Mouse (Mus musculus) embryonic facial prominence, embryonic 10.5 days (tissue): Measurements from ENCODE around the gene Nudt2. TPM values are rescaled to one million over a fixed set of nuclear protein-coding genes. Genes with fewer than 3 reads are reported as not detected.
"Not testable (repeated sequence)": the region's sequence is repeated elsewhere in the genome, so short reads cannot be mapped to it uniquely, and the experiment has no call there.

ENCODE experiments used
- DNase-seq: peaks from one replicate; pipeline ENCODE4 v3.0.0-alpha.2; 2017; ENCODE audit warnings: low spot score
- H3K27ac ChIP-seq: fragments of 300-500 bp; sonication (generic); replicated peaks from 2 replicates; pipeline ENCODE4 v1.5.1; 2016; ENCODE audit warnings: mild to moderate bottlenecking
- H3K27me3 ChIP-seq: fragments of 300-500 bp; sonication (generic); replicated peaks from 2 replicates; pipeline ENCODE4 v1.6.1; 2016; ENCODE audit warnings: low read depth, mild to moderate bottlenecking; ENCODE audit not compliant: poor library complexity, severe bottlenecking
- H3K36me3 ChIP-seq: fragments of 300-500 bp; sonication (generic); replicated peaks from 2 replicates; pipeline ENCODE4 v1.6.1; 2016; ENCODE audit warnings: mild to moderate bottlenecking, moderate library complexity
- H3K4me1 ChIP-seq: fragments of 300-500 bp; sonication (generic); 2 replicates; pipeline ENCODE4 v1.6.1; 2016
- H3K4me3 ChIP-seq: fragments of 300-500 bp; sonication (generic); 2 replicates; pipeline ENCODE4 v1.5.1; 2016; ENCODE audit warnings: mild to moderate bottlenecking, moderate library complexity
- H3K9me3 ChIP-seq: fragments of 300-500 bp; sonication (generic); 2 replicates; pipeline ENCODE4 v1.6.1; 2016; ENCODE audit warnings: mild to moderate bottlenecking
- WGBS: fragments of 180-500 bp; shearing (Covaris S2); methylation state at CpG from one replicate; pipeline ENCODE4 v1.1.7; 2016; 5-methylcytosine and 5-hydroxymethylcytosine counted together
- polyA plus RNA-seq: library from polyadenylated mRNA; unstranded; fragments of >200 nt; fragmentation: Nextera tagmentation; extraction: Ambion mirVana; gene quantifications from 2 replicates; pipeline ENCODE4 v1.2.1, GENCODE M21; 2016

Gene Nudt2
- 55.4 and 61.4 TPM in 2 replicates for polyA plus RNA-seq

- Histone ChIP-seq H3K4me1 (peaks cover 33% of the 10 kb centered on the region), H3K4me3 (peak within 1 kb of the TSS; percentile 75), H3K36me3 (peaks cover 29% of the 10 kb centered on the region), H3K27me3 (no peaks in the 10 kb centered on the region), H3K27ac (peak within 1 kb of the TSS; percentile 89), H3K9me3 (0 out of 2 replicates have a peak, but pooled peaks cover 2% of the 10 kb centered on the region)
- WGBS: under 1% methylated on average over 70 of the region's 70 CpGs
- peak; percentile 98 for DNase-seq
These were observed at the start of gene Nudt2, which contains the start of gene Kif24 for GRCm38 (mm10) chr4:41464345-41465286. TSS of gene Nudt2 (plus strand) at chr4:41465151. TSS of gene Kif24 (minus strand) at chr4:41464887.

GRCm38 (mm10) chr4:41416966-41417365 is 48.0 kb upstream of the Nudt2 start:
- H3K9me3 ChIP-seq: no peaks in the 10 kb centered on the region
- peaks cover 14% of the 10 kb centered on the region for H3K36me3 ChIP-seq
- no peak overlapping the region for H3K4me3 ChIP-seq
- no peaks in the 10 kb centered on the region for H3K27me3 ChIP-seq
- no peaks in the 10 kb centered on the region for H3K4me1 ChIP-seq
- no peak overlapping the region for H3K27ac ChIP-seq
- DNase-seq: no peak

GRCm38 (mm10) chr4:41438931-41439330 is 26.0 kb upstream of the Nudt2 start:
- Histone ChIP-seq H3K4me1 (no peaks in the 10 kb centered on the region), H3K36me3 (peaks cover 24% of the 10 kb centered on the region), H3K9me3 (no peaks in the 10 kb centered on the region), H3K4me3 (no peak overlapping the region), H3K27me3 (no peaks in the 10 kb centered on the region), H3K27ac (no peak overlapping the region)
- 86% methylated on average over 5 of the region's 5 CpGs for WGBS
- no peak for DNase-seq

DNA sequence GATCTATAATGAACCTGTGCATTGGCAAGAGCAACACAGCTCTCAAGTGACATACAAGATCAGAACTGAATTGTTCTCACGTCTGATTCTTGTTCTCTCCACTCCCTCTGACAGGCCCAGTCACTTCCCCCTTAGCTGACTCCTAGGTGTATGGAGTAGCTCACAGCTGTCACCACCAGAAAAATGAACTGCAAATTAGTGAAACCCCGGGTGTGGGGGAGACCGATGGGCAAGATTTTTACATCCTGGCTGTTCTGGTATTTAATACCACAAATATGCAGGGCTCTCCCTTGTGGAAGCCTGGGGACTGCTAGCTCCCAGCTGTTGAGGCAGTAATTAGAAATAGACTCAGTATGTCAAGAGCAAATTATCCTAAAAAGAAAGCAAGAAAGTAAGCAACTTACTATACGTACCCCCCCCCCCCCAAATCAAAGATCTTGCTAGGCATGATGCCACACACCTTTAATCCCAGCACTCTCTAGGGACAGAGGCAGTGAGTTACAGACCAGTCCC is 22.1 kb upstream of the Nudt2 start:
- Histone ChIP-seq H3K36me3 (peaks cover 40% of the 10 kb centered on the region), H3K27ac (no peak overlapping the region), H3K27me3 (no peaks in the 10 kb centered on the region), H3K4me3 (no peak overlapping the region), H3K4me1 (no peaks in the 10 kb centered on the region), H3K9me3 (no peaks in the 10 kb centered on the region)
- no peak for DNase-seq
- WGBS: 84% methylated on average over 4 of the region's 4 CpGs

- peaks cover 71% of the 10 kb centered on the region for H3K36me3 ChIP-seq
- H3K27ac ChIP-seq: no peak overlapping the region
- no peaks in the 10 kb centered on the region for H3K9me3 ChIP-seq
- H3K27me3 ChIP-seq: no peaks in the 10 kb centered on the region
- WGBS: 97% methylated on average over 3 of the region's 3 CpGs
- no peak overlapping the region for H3K4me3 ChIP-seq
- no peaks in the 10 kb centered on the region for H3K4me1 ChIP-seq
- DNase-seq: no peak
These were observed 17.4 kb upstream of the Nudt2 start for GRCm38 (mm10) chr4:41447595-41447994.

GRCm38 (mm10) chr4:41460690-41461089 is 4.3 kb upstream of the Nudt2 start:
- Histone ChIP-seq H3K4me1 (peaks cover 20% of the 10 kb centered on the region), H3K9me3 (no peaks in the 10 kb centered on the region), H3K4me3 (no peak overlapping the region), H3K36me3 (peaks cover 26% of the 10 kb centered on the region), H3K27ac (no peak overlapping the region), H3K27me3 (no peaks in the 10 kb centered on the region)
- no peak for DNase-seq
- 87% methylated on average over 1 of the region's 1 CpGs for WGBS

GRCm38 (mm10) chr4:41463051-41463738 is 1.8 kb upstream of the Nudt2 start:
- H3K9me3 ChIP-seq, H3K27ac ChIP-seq, H3K27me3 ChIP-seq, DNase-seq: not testable (repeated sequence)
- WGBS: 80% methylated on average over 3 of the region's 3 CpGs
- Histone ChIP-seq H3K36me3 (peaks cover 29% of the 10 kb centered on the region), H3K4me3 (peak overlapping the region; percentile 75), H3K4me1 (peaks cover 23% of the 10 kb centered on the region)

DNA sequence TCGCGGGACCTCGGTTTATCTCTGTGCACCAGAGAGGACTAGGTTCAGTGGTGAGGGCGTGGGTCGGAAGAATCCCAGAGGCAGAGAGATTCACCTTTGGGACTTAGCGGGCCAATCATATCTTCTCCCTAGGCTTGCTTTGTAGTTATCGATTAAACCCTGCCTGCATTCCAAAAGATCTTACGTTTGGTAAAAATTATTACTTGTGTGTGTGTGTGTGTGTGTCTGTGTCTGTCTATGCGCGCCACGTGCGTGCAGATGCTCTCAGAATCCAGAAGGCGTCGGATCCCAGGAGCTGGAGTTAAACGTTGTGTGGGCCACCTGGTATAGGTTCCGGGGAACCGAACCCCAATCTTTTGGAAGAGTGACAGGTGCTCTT is 325 bp downstream of the Nudt2 start:
- Histone ChIP-seq H3K27ac (peak overlapping the region; percentile 89), H3K36me3 (peaks cover 24% of the 10 kb centered on the region), H3K4me1 (peaks cover 39% of the 10 kb centered on the region), H3K27me3 (no peaks in the 10 kb centered on the region), H3K4me3 (peak overlapping the region; percentile 75), H3K9me3 (0 out of 2 replicates have a peak, but pooled peaks cover 2% of the 10 kb centered on the region)
- 4% methylated on average over 17 of the region's 17 CpGs for WGBS
- DNase-seq: no peak

GRCm38 (mm10) chr4:41468396-41469080 is 3.6 kb downstream of the Nudt2 start:
- Histone ChIP-seq H3K4me1 (peaks cover 40% of the 10 kb centered on the region), H3K36me3 (peaks cover 4% of the 10 kb centered on the region; the same call in 1 of the 2 replicates), H3K4me3 (no peak overlapping the region), H3K27ac (no peak overlapping the region; the same call in 1 of the 2 replicates), H3K27me3 (no peaks in the 10 kb centered on the region), H3K9me3 (0 out of 2 replicates have a peak, but pooled peaks cover 2% of the 10 kb centered on the region)
- peak; percentile 60 for DNase-seq
- 61% methylated on average over 17 of the region's 17 CpGs for WGBS

- Histone ChIP-seq H3K9me3 (0 out of 2 replicates have a peak, but pooled peaks cover 2% of the 10 kb centered on the region), H3K27ac (no peak overlapping the region; the same call in 1 of the 2 replicates), H3K27me3 (no peaks in the 10 kb centered on the region), H3K36me3 (peaks cover 4% of the 10 kb centered on the region; the same call in 1 of the 2 replicates), H3K4me1 (peaks cover 35% of the 10 kb centered on the region), H3K4me3 (no peak overlapping the region)
- 62% methylated on average over 10 of the region's 10 CpGs for WGBS
- peak; percentile 43 for DNase-seq
These were observed 4.2 kb downstream of the Nudt2 start for GRCm38 (mm10) chr4:41469199-41469598.

GRCm38 (mm10) chr4:41470051-41470683 is 5.2 kb downstream of the Nudt2 start:
- Histone ChIP-seq H3K4me3 (no peak overlapping the region), H3K27me3 (no peaks in the 10 kb centered on the region), H3K4me1 (peaks cover 35% of the 10 kb centered on the region), H3K36me3 (peaks cover 4% of the 10 kb centered on the region; the same call in 1 of the 2 replicates), H3K9me3 (0 out of 2 replicates have a peak, but pooled peaks cover 2% of the 10 kb centered on the region), H3K27ac (no peak overlapping the region)
- WGBS: 58% methylated on average over 7 of the region's 7 CpGs
- DNase-seq: no peak
